Mouse (Mus musculus) E14TG2a.4 (cell line): ENCODE measurements around the gene Mast3.

Experiments used
- CTCF ChIP-seq: conservative IDR thresholded peaks from 2 replicates; pipeline ENCODE4 v1.5.1; 2014; ENCODE audit warnings: low read length
- POU5F1 ChIP-seq: IDR thresholded peaks from 2 replicates; pipeline ENCODE4 v1.6.1; 2014; ENCODE audit warnings: low read length, borderline replicate concordance

- no peak for TF ChIP-seq CTCF
- TF ChIP-seq POU5F1: no peak
Observed at GRCm38 (mm10) chr8:70760775-70761406, 44.0 kb downstream of the Mast3 start, which contains the start of gene Mpv17l2.
